Mouse (Mus musculus) hindbrain, postnatal 0 days (tissue): ENCODE measurements around the gene Elf2. TPM values are rescaled to one million over a fixed set of nuclear protein-coding genes. Genes with fewer than 3 reads are reported as not detected.

Experiments used
- ATAC-seq: fragments of 200-750 bp; cut with Nextera tagmentation; 2 replicates; pipeline ENCODE4 v1.8.0; 2017; ENCODE audit warnings: mild to moderate bottlenecking, moderate TSS enrichment, moderate library complexity
- DNase-seq: peaks from one replicate; pipeline ENCODE4 v3.0.0-alpha.2; 2015; ENCODE audit warnings: low spot score
- H3K27ac ChIP-seq: fragments of 300-500 bp; sonication (generic); 2 replicates; pipeline ENCODE4 v1.5.1; 2014; ENCODE audit warnings: mild to moderate bottlenecking
- H3K27me3 ChIP-seq: fragments of 300-500 bp; sonication (generic); 2 replicates; pipeline ENCODE4 v1.6.1; 2014; ENCODE audit warnings: low read length, mixed read lengths; ENCODE audit not compliant: insufficient read depth
- H3K36me3 ChIP-seq: fragments of 300-500 bp; sonication (generic); 2 replicates; pipeline ENCODE4 v1.6.1; 2014; ENCODE audit warnings: low read length, mixed read lengths; ENCODE audit not compliant: insufficient read depth
- H3K4me1 ChIP-seq: fragments of 300-500 bp; sonication (generic); 2 replicates; pipeline ENCODE4 v1.6.1; 2014; ENCODE audit warnings: antibody characterized with exemption, low read length, mixed read lengths; ENCODE audit not compliant: insufficient read depth
- H3K4me2 ChIP-seq: fragments of 300-500 bp; sonication (generic); 2 replicates; pipeline ENCODE4 v1.6.1; 2014; ENCODE audit warnings: low read depth, mild to moderate bottlenecking, low read length, moderate library complexity, mixed read lengths
- H3K4me3 ChIP-seq: fragments of 300-500 bp; sonication (generic); 2 replicates; pipeline ENCODE4 v1.5.1; 2014; ENCODE audit warnings: low read length
- H3K9ac ChIP-seq: fragments of 300-500 bp; sonication (generic); replicated peaks from 2 replicates; pipeline ENCODE4 v1.6.1; 2014; ENCODE audit warnings: mild to moderate bottlenecking, low read length, moderate library complexity, mixed read lengths
- H3K9me3 ChIP-seq: fragments of 300-500 bp; sonication (generic); 2 replicates; pipeline ENCODE4 v1.6.1; 2016; ENCODE audit warnings: low read length, mixed read lengths
- CTCF ChIP-seq: IDR thresholded peaks from 2 replicates; pipeline ENCODE4 v1.5.1; 2016; ENCODE audit warnings: antibody characterized with exemption, control low read depth, low read depth
- WGBS: fragments of 180-500 bp; shearing (Covaris S2); extraction: QIAGEN DNeasy Blood & Tissue Kit; methylation state at CpG from one replicate; pipeline ENCODE4 v1.1.7; 2014; 5-methylcytosine and 5-hydroxymethylcytosine counted together
- polyA plus RNA-seq: library from polyadenylated mRNA; unstranded; fragments of >200 nt; fragmentation: Nextera tagmentation; extraction: Ambion mirVana; gene quantifications from 2 replicates; pipeline ENCODE4 v1.2.1, GENCODE M21; 2015
- total RNA-seq: library from RNA; depleted of rRNA; stranded (reverse); fragments of >200 nt; gene quantifications from 2 replicates; pipeline ENCODE4 v1.2.3, GENCODE M21; 2014

The Elf2 gene
- total and polyA plus RNA-seq, 2 experiments from 2014 or later, result 32.6 to 47.8 TPM

DNA sequence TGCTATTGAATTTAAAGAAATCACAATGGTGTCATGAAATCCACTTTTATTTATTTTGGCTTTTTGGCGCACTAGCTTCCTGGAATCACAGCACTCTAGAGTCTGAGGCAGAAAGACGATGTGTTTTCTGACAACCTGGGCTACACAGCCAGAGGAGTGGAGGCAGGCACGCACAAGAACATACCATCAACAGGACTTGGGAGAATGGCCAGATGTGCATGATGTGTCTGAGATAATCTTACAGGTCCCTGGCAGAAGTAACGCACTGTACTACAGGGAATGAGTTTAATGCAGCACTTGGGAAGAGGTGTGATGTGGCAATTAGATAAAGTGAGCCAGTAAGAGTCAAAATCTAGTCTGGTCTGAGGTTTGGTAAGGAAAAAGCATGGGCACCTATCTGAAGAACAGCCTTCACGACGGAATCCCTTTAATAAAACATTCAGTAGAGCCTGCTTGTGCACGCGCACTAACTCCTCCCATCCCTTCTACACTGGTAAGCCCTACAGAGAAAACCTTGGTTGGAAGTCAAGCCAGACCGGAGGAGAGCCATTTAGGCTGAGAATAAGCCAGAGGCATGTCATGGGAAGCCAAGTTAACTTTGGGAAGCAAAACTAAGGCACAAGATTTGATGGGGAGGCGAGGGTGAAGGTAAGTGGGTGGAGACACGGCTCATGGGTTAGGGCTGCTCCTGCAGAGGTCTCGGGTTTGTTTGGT lies 87.6 kb downstream of the Elf2 start:
- DNase-seq, result no peak
- no peak overlapping the region for H3K9ac ChIP-seq
- H3K36me3 ChIP-seq, result peaks cover 61% of the 10 kb centered on the region
- H3K4me2 ChIP-seq, result no peak overlapping the region
- H3K27ac ChIP-seq, result no peak overlapping the region
- no peak for ATAC-seq
- no peak for TF ChIP-seq CTCF
- WGBS, result 92% methylated on average over 12 of the region's 12 CpGs
- no peak overlapping the region for H3K4me3 ChIP-seq
- no peaks in the 10 kb centered on the region for H3K27me3 ChIP-seq
- no peaks in the 10 kb centered on the region for H3K9me3 ChIP-seq
- H3K4me1 ChIP-seq, result no peaks in the 10 kb centered on the region

DNA sequence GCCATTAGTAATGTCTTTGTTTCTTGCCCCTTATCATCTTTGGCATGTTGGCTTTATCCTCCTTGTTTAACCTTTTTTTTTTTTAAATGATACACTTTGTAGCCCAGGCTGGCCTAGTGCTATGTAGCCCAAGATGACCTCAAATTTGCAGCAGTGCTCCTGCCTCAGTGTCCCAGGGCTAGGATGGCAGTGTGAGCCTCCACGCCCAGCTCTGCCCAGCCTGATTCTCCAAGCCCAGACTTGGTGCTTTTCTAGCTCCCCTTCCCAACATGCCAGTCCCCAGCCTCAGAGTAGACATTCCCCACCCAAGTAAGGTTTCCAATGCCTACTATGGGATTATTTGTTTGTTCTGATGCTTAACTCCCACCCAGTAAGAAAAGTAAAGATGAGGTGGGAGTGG lies 88.2 kb downstream of the Elf2 start:
- Histone ChIP-seq H3K4me3 (no peak overlapping the region), H3K4me1 (no peaks in the 10 kb centered on the region), H3K36me3 (peaks cover 56% of the 10 kb centered on the region), H3K9ac (no peak overlapping the region), H3K27me3 (no peaks in the 10 kb centered on the region), H3K27ac (no peak overlapping the region), H3K9me3 (no peaks in the 10 kb centered on the region), H3K4me2 (no peak overlapping the region)
- ATAC-seq, result no peak
- WGBS, result 100% methylated on average over 1 of the region's 1 CpGs
- DNase-seq, result no peak
- no peak for TF ChIP-seq CTCF

DNA sequence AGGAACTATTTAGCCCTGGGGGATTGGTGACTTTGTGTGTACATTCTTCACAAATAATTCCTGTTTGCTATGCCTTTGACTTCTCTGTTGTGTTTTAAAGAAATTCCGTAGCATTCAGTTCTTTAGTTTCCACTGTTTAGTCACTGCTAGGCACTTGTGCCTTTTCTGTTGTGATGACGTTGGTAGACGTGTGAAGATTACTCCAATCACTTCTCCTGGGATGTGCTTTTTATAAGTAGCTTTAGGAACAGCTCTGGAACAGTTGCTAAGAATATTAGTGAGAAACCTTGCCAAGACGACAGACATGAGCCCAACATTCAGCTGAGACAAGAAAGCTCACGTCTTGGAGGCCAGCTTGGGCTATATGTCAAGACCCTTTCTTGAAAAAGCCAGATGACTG lies 89.4 kb downstream of the Elf2 start:
- Histone ChIP-seq H3K9ac (no peak overlapping the region), H3K4me2 (no peak overlapping the region), H3K27me3 (no peaks in the 10 kb centered on the region), H3K36me3 (peaks cover 45% of the 10 kb centered on the region), H3K4me1 (no peaks in the 10 kb centered on the region), H3K4me3 (no peak overlapping the region), H3K27ac (no peak overlapping the region), H3K9me3 (no peaks in the 10 kb centered on the region)
- 74% methylated on average over 5 of the region's 5 CpGs for WGBS
- no peak for ATAC-seq
- DNase-seq, result no peak
- no peak for TF ChIP-seq CTCF

DNA sequence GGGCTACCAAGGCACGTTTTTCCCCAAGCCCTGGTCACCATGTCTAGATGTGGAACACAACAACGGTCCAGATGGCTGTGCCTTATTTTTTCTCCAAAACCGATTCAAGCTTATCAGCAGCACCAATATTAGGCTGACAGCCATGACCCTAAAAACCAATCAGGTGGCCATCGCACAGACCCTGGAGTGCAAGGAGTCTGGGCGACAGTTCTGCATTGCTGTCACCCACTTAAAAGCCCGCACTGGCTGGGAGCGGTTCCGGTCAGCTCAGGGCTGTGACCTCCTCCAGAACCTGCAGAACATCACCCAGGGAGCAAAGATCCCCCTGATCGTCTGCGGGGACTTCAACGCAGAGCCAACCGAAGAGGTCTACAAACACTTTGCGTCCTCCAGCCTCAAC lies 90.6 kb downstream of the Elf2 start:
- 94% methylated on average over 13 of the region's 13 CpGs for WGBS
- Histone ChIP-seq H3K4me3 (no peak overlapping the region), H3K27me3 (no peaks in the 10 kb centered on the region), H3K9me3 (no peaks in the 10 kb centered on the region), H3K27ac (no peak overlapping the region), H3K4me2 (no peak overlapping the region), H3K9ac (no peak overlapping the region), H3K36me3 (peaks cover 41% of the 10 kb centered on the region), H3K4me1 (no peaks in the 10 kb centered on the region)
- ATAC-seq (no peak), DNase-seq (no peak)
- no peak for TF ChIP-seq CTCF

DNA sequence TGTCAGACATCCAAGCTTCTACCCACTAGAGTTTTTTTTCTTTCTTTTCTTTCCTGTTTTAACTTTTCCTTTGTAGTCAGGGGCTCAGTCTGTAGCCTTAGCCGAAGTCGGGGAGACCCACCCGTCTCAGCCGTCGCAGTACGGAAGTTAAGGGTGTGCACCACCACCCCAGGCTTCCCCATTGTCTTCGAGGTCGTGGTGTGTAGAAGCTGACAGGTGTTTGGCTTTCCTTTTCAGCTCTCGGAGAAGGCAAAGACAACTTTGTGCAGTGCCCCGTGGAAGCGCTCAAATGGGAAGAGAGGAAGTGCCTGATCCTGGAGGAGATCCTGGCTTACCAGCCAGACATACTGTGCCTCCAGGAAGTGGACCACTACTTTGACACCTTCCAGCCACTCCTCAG lies 91.0 kb downstream of the Elf2 start:
- ATAC-seq (no peak), DNase-seq (no peak)
- H3K36me3 ChIP-seq, result peaks cover 41% of the 10 kb centered on the region
- TF ChIP-seq CTCF, result no peak
- no peak overlapping the region for H3K9ac ChIP-seq
- H3K9me3 ChIP-seq, result no peaks in the 10 kb centered on the region
- no peak overlapping the region for H3K4me2 ChIP-seq
- H3K27me3 ChIP-seq, result no peaks in the 10 kb centered on the region
- no peak overlapping the region for H3K4me3 ChIP-seq
- H3K27ac ChIP-seq, result no peak overlapping the region
- H3K4me1 ChIP-seq, result no peaks in the 10 kb centered on the region
- WGBS, result 86% methylated on average over 11 of the region's 11 CpGs

DNA sequence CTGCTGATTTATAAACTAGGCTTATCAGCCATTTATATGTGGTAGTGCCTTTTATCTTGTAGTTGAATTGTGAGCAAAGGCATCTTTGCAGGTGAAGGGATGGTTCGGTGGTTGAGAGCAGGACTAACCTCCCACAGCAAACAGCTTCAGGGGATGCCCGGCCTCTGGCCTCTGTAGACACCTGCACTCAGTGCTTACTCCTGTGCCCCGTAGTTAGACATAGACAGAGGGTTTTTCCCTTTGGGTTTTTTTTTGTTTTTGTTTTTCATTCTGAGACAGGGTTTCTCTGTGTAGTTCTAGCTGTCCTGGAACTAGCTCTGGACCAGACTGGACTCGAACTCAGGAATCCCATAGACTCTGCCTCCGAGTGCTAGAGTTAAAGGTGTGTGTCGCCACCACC lies 91.9 kb downstream of the Elf2 start:
- Histone ChIP-seq H3K27ac (no peak overlapping the region), H3K36me3 (peaks cover 38% of the 10 kb centered on the region), H3K9ac (no peak overlapping the region), H3K4me2 (no peak overlapping the region), H3K4me3 (no peak overlapping the region), H3K4me1 (no peaks in the 10 kb centered on the region), H3K9me3 (no peaks in the 10 kb centered on the region), H3K27me3 (no peaks in the 10 kb centered on the region)
- TF ChIP-seq CTCF, result no peak
- ATAC-seq (no peak), DNase-seq (no peak)
- WGBS, result 93% methylated on average over 6 of the region's 6 CpGs

DNA sequence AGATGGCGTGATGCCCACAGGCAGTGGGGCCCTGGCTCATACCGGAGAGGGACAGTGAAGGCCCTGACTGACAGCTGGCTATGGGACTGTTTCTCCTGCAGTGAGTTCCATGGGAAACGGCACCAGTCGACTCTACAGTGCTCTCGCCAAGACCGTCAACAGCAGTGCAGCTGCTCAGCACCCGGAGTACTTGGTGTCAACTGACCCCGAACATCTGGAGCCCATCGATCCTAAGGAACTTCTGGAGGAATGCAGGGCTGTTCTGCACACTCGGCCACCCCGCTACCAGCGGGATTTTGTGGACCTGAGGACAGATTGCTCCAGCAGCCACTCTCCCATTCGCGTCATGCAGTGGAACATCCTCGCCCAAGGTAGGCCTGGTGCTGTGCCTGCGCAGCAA lies 92.8 kb downstream of the Elf2 start:
- Histone ChIP-seq H3K4me2 (no peak overlapping the region), H3K36me3 (peaks cover 30% of the 10 kb centered on the region), H3K27me3 (no peaks in the 10 kb centered on the region), H3K9ac (no peak overlapping the region), H3K4me1 (no peaks in the 10 kb centered on the region), H3K4me3 (no peak overlapping the region), H3K27ac (no peak overlapping the region), H3K9me3 (no peaks in the 10 kb centered on the region)
- TF ChIP-seq CTCF, result no peak
- ATAC-seq (peak; percentile 40; the same call in 1 of the 2 replicates), DNase-seq (no peak)
- 86% methylated on average over 16 of the region's 16 CpGs for WGBS
